Mouse (Mus musculus): Measurements from ENCODE around the gene Gm7324.
"Not testable (repeated sequence)": the region's sequence is repeated elsewhere in the genome, so short reads cannot be mapped to it uniquely, and the experiment has no call there.

Gm7324 gene

GRCm38 (mm10) chr14:43697621-43698020 is at the start of gene Gm7324:
Gene Gm7324, plus strand, starts transcription at chr14:43697828.
- not testable (repeated sequence) for DNase-seq (ENCODE audit: low read depth in 1 of 2, low spot score in 2 of 2)

GRCm38 (mm10) chr14:43677099-43677498 is 20.5 kb upstream of the Gm7324 start, which contains the start of gene Gm8165:
Gene Gm8165, minus strand, starts transcription at chr14:43677199.
- not testable (repeated sequence) for DNase-seq (ENCODE audit: low read depth in 1 of 2, low spot score in 2 of 2)

GRCm38 (mm10) chr14:43727385-43727784 is 29.8 kb downstream of the Gm7324 start, which contains the start of gene Gm16506:
Gene Gm16506, minus strand, starts transcription at chr14:43727485.
- DNase-seq (ENCODE audit: low read depth in 1 of 2, low spot score in 2 of 2), result not testable (repeated sequence)

- DNase-seq (ENCODE audit: low read depth in 1 of 2, low spot score in 2 of 2), result not testable (repeated sequence)
These were observed 49.9 kb downstream of the Gm7324 start, which contains the start of gene Gm6526 for GRCm38 (mm10) chr14:43747566-43747965. Gene Gm6526, plus strand, starts transcription at chr14:43747866.
